Mouse (Mus musculus): Measurements from ENCODE around the gene Tuba1b.

Tuba1b gene

GRCm38 (mm10) chr15:98934217-98934839 is at the start of gene Tuba1b:
TSS of gene Tuba1b (minus strand) at chr15:98934565.
- DNase-seq (ENCODE audit: low read depth, low spot score) = peak; percentile 96

GRCm38 (mm10) chr15:98983431-98984081 is 49.2 kb upstream of the Tuba1b start:
- DNase-seq (ENCODE audit: low read depth, low spot score) = peak; percentile 58

GRCm38 (mm10) chr15:98982100-98982499 is 47.7 kb upstream of the Tuba1b start:
- no peak for DNase-seq (ENCODE audit: low read depth, low spot score)

- DNase-seq (ENCODE audit: low read depth, low spot score) = no peak
Observed at GRCm38 (mm10) chr15:98980012-98980614, 45.7 kb upstream of the Tuba1b start.

GRCm38 (mm10) chr15:98978409-98979172 is 44.2 kb upstream of the Tuba1b start:
- no peak for DNase-seq (ENCODE audit: low read depth, low spot score)

GRCm38 (mm10) chr15:98977759-98978408 is 43.5 kb upstream of the Tuba1b start:
- peak; percentile 90 for DNase-seq (ENCODE audit: low read depth, low spot score)

GRCm38 (mm10) chr15:98976763-98977758 is 42.7 kb upstream of the Tuba1b start:
- peak; percentile 53 for DNase-seq (ENCODE audit: low read depth, low spot score)

- DNase-seq (ENCODE audit: low read depth, low spot score) = peak; percentile 58
Observed at GRCm38 (mm10) chr15:98973015-98973614, 38.8 kb upstream of the Tuba1b start.

GRCm38 (mm10) chr15:98971576-98972320 is 37.4 kb upstream of the Tuba1b start:
- DNase-seq (ENCODE audit: low read depth, low spot score) = peak; percentile 63

- DNase-seq (ENCODE audit: low read depth, low spot score) = peak; percentile 97
Observed at GRCm38 (mm10) chr15:98971111-98971510, 36.7 kb upstream of the Tuba1b start.

- DNase-seq (ENCODE audit: low read depth, low spot score) = peak; percentile 69
Observed at GRCm38 (mm10) chr15:98969372-98970101, 35.2 kb upstream of the Tuba1b start.

- peak; percentile 93 for DNase-seq (ENCODE audit: low read depth, low spot score)
Observed at GRCm38 (mm10) chr15:98968701-98969371, 34.5 kb upstream of the Tuba1b start.

GRCm38 (mm10) chr15:98959531-98959930 is 25.2 kb upstream of the Tuba1b start:
- no peak for DNase-seq (ENCODE audit: low read depth, low spot score)

- DNase-seq (ENCODE audit: low read depth, low spot score) = no peak
Observed at GRCm38 (mm10) chr15:98958901-98959420, 24.6 kb upstream of the Tuba1b start.

GRCm38 (mm10) chr15:98957475-98957874 is 23.1 kb upstream of the Tuba1b start:
- peak; percentile 79 for DNase-seq (ENCODE audit: low read depth, low spot score)

- DNase-seq (ENCODE audit: low read depth, low spot score) = peak; percentile 16
Observed at GRCm38 (mm10) chr15:98956000-98956399, 21.6 kb upstream of the Tuba1b start.

- DNase-seq (ENCODE audit: low read depth, low spot score) = peak; percentile 43
Observed at GRCm38 (mm10) chr15:98955324-98955723, 21.0 kb upstream of the Tuba1b start.
